Mouse (Mus musculus): ENCODE results near the gene Casp3. TPM values are rescaled to one million over a fixed set of nuclear protein-coding genes. Genes with fewer than 3 reads are reported as not detected.

Casp3 gene
- polyA plus RNA-seq, 1 experiment from 2014 or later = 65.4 TPM

- Histone ChIP-seq H3K36me3 (ENCODE audit: control insufficient read depth, insufficient read depth, low read length) (no peaks in the 10 kb centered on the region), H3K27me3 (ENCODE audit: control insufficient read depth, insufficient read depth, low read length) (no peaks in the 10 kb centered on the region), H3K4me2 (ENCODE audit: low read depth, low read length) (no peak overlapping the region), H3K9ac (ENCODE audit: low read length) (no peak overlapping the region), H3K4me3 (replicated peaks; ENCODE audit: low read length) (no peak overlapping the region), H3K9me3 (replicated peaks; ENCODE audit: control insufficient read depth, low read length) (no peaks in the 10 kb centered on the region), H3K27ac (ENCODE audit: low read length) (no peak overlapping the region), H3K4me1 (ENCODE audit: control insufficient read depth, insufficient read depth, low read length) (no peaks in the 10 kb centered on the region; the same call in 1 of the 2 replicates)
- ATAC-seq (ENCODE audit: insufficient read depth, low FRiP score) = no peak
- WGBS = 84% methylated on average over 7 of the region's 7 CpGs
Observed at GRCm38 (mm10) chr8:46599314-46599904, 17.7 kb upstream of the Casp3 start.

- no peak for ATAC-seq (ENCODE audit: insufficient read depth, low FRiP score)
- H3K27me3 ChIP-seq (ENCODE audit: control insufficient read depth, insufficient read depth, low read length) = no peaks in the 10 kb centered on the region
- no peak overlapping the region for H3K4me3 ChIP-seq (replicated peaks; ENCODE audit: low read length)
- 56% methylated on average over 10 of the region's 10 CpGs for WGBS
- H3K27ac ChIP-seq (ENCODE audit: low read length) = no peak overlapping the region
- H3K9me3 ChIP-seq (replicated peaks; ENCODE audit: control insufficient read depth, low read length) = no peaks in the 10 kb centered on the region
- H3K4me2 ChIP-seq (ENCODE audit: low read depth, low read length) = no peak overlapping the region
- no peaks in the 10 kb centered on the region; the same call in 1 of the 2 replicates for H3K4me1 ChIP-seq (ENCODE audit: control insufficient read depth, insufficient read depth, low read length)
- peaks cover 3% of the 10 kb centered on the region; the same call in 1 of the 2 replicates for H3K36me3 ChIP-seq (ENCODE audit: control insufficient read depth, insufficient read depth, low read length)
- H3K9ac ChIP-seq (ENCODE audit: low read length) = no peak overlapping the region
Observed at GRCm38 (mm10) chr8:46600959-46601707, 16.0 kb upstream of the Casp3 start.

GRCm38 (mm10) chr8:46603587-46603986 lies 13.5 kb upstream of the Casp3 start:
- 79% methylated on average over 5 of the region's 5 CpGs for WGBS

GRCm38 (mm10) chr8:46606930-46607329 lies 10.2 kb upstream of the Casp3 start:
- Histone ChIP-seq H3K27me3 (ENCODE audit: control insufficient read depth, insufficient read depth, low read length) (no peaks in the 10 kb centered on the region), H3K4me2 (ENCODE audit: low read depth, low read length) (no peak overlapping the region), H3K4me3 (replicated peaks; ENCODE audit: low read length) (no peak overlapping the region), H3K9me3 (replicated peaks; ENCODE audit: control insufficient read depth, low read length) (no peaks in the 10 kb centered on the region), H3K27ac (ENCODE audit: low read length) (no peak overlapping the region), H3K4me1 (ENCODE audit: control insufficient read depth, insufficient read depth, low read length) (no peaks in the 10 kb centered on the region), H3K9ac (ENCODE audit: low read length) (no peak overlapping the region), H3K36me3 (ENCODE audit: control insufficient read depth, insufficient read depth, low read length) (peaks cover 3% of the 10 kb centered on the region; the same call in 1 of the 2 replicates)
- 61% methylated on average over 1 of the region's 1 CpGs for WGBS
- no peak for ATAC-seq (ENCODE audit: insufficient read depth, low FRiP score)

More at GRCm38 (mm10) chr8:46603587-46603986, 13.5 kb upstream of the Casp3 start:
- no peaks in the 10 kb centered on the region for H3K27me3 ChIP-seq (ENCODE audit: control insufficient read depth, insufficient read depth, low read length)
- ATAC-seq (ENCODE audit: insufficient read depth, low FRiP score) = no peak
- no peak overlapping the region for H3K27ac ChIP-seq (ENCODE audit: low read length)
- no peaks in the 10 kb centered on the region; the same call in 1 of the 2 replicates for H3K4me1 ChIP-seq (ENCODE audit: control insufficient read depth, insufficient read depth, low read length)
- no peak overlapping the region for H3K4me3 ChIP-seq (replicated peaks; ENCODE audit: low read length)
- peaks cover 3% of the 10 kb centered on the region; the same call in 1 of the 2 replicates for H3K36me3 ChIP-seq (ENCODE audit: control insufficient read depth, insufficient read depth, low read length)
- no peak overlapping the region for H3K4me2 ChIP-seq (ENCODE audit: low read depth, low read length)
- no peaks in the 10 kb centered on the region for H3K9me3 ChIP-seq (replicated peaks; ENCODE audit: control insufficient read depth, low read length)
- no peak overlapping the region for H3K9ac ChIP-seq (ENCODE audit: low read length)

GRCm38 (mm10) chr8:46611557-46611956 lies 5.5 kb upstream of the Casp3 start:
- H3K27ac ChIP-seq (ENCODE audit: low read length) = peak overlapping the region; percentile 30; the same call in 1 of the 2 replicates
- no peak overlapping the region for H3K4me2 ChIP-seq (ENCODE audit: low read depth, low read length)
- 71% methylated on average over 8 of the region's 8 CpGs for WGBS

GRCm38 (mm10) chr8:46612913-46613312 lies 4.2 kb upstream of the Casp3 start:
- Histone ChIP-seq H3K27me3 (ENCODE audit: control insufficient read depth, insufficient read depth, low read length) (no peaks in the 10 kb centered on the region), H3K9ac (ENCODE audit: low read length) (no peak overlapping the region), H3K27ac (ENCODE audit: low read length) (peak overlapping the region; percentile 19; the same call in 1 of the 2 replicates), H3K4me2 (ENCODE audit: low read depth, low read length) (no peak overlapping the region), H3K4me3 (replicated peaks; ENCODE audit: low read length) (no peak overlapping the region), H3K9me3 (replicated peaks; ENCODE audit: control insufficient read depth, low read length) (no peaks in the 10 kb centered on the region), H3K36me3 (ENCODE audit: control insufficient read depth, insufficient read depth, low read length) (no peaks in the 10 kb centered on the region), H3K4me1 (ENCODE audit: control insufficient read depth, insufficient read depth, low read length) (peaks cover 10% of the 10 kb centered on the region; the same call in 1 of the 2 replicates)
- no peak for ATAC-seq (ENCODE audit: insufficient read depth, low FRiP score)
- 66% methylated on average over 4 of the region's 4 CpGs for WGBS

More at GRCm38 (mm10) chr8:46611557-46611956, 5.5 kb upstream of the Casp3 start:
- H3K9me3 ChIP-seq (replicated peaks; ENCODE audit: control insufficient read depth, low read length) = no peaks in the 10 kb centered on the region
- H3K27me3 ChIP-seq (ENCODE audit: control insufficient read depth, insufficient read depth, low read length) = no peaks in the 10 kb centered on the region
- ATAC-seq (ENCODE audit: insufficient read depth, low FRiP score) = no peak
- H3K4me1 ChIP-seq (ENCODE audit: control insufficient read depth, insufficient read depth, low read length) = peaks cover 10% of the 10 kb centered on the region; the same call in 1 of the 2 replicates
- H3K4me3 ChIP-seq (replicated peaks; ENCODE audit: low read length) = no peak overlapping the region
- H3K36me3 ChIP-seq (ENCODE audit: control insufficient read depth, insufficient read depth, low read length) = no peaks in the 10 kb centered on the region
- no peak overlapping the region for H3K9ac ChIP-seq (ENCODE audit: low read length)

GRCm38 (mm10) chr8:46613377-46613776 lies 3.7 kb upstream of the Casp3 start:
- WGBS = 40% methylated on average over 4 of the region's 4 CpGs
- Histone ChIP-seq H3K27ac (ENCODE audit: low read length) (peak overlapping the region; percentile 4; the same call in 1 of the 2 replicates), H3K4me3 (replicated peaks; ENCODE audit: low read length) (no peak overlapping the region)

GRCm38 (mm10) chr8:46615936-46616335 lies 1.2 kb upstream of the Casp3 start:
- H3K36me3 ChIP-seq (ENCODE audit: control insufficient read depth, insufficient read depth, low read length) = no peaks in the 10 kb centered on the region
- H3K4me2 ChIP-seq (ENCODE audit: low read depth, low read length) = peak overlapping the region; percentile 64
- no peaks in the 10 kb centered on the region for H3K9me3 ChIP-seq (replicated peaks; ENCODE audit: control insufficient read depth, low read length)
- H3K4me1 ChIP-seq (ENCODE audit: control insufficient read depth, insufficient read depth, low read length) = peaks cover 23% of the 10 kb centered on the region
- H3K27ac ChIP-seq (ENCODE audit: low read length) = no peak overlapping the region
- H3K27me3 ChIP-seq (ENCODE audit: control insufficient read depth, insufficient read depth, low read length) = no peaks in the 10 kb centered on the region
- H3K9ac ChIP-seq (ENCODE audit: low read length) = peak overlapping the region; percentile 81; the same call in 1 of the 2 replicates
- WGBS = 80% methylated on average over 8 of the region's 8 CpGs
- no peak for ATAC-seq (ENCODE audit: insufficient read depth, low FRiP score)
- no peak overlapping the region; the same call in 1 of the 2 replicates for H3K4me3 ChIP-seq (replicated peaks; ENCODE audit: low read length)

More at GRCm38 (mm10) chr8:46613377-46613776, 3.7 kb upstream of the Casp3 start:
- Histone ChIP-seq H3K4me2 (ENCODE audit: low read depth, low read length) (no peak overlapping the region), H3K36me3 (ENCODE audit: control insufficient read depth, insufficient read depth, low read length) (no peaks in the 10 kb centered on the region), H3K27me3 (ENCODE audit: control insufficient read depth, insufficient read depth, low read length) (no peaks in the 10 kb centered on the region), H3K9me3 (replicated peaks; ENCODE audit: control insufficient read depth, low read length) (no peaks in the 10 kb centered on the region), H3K9ac (ENCODE audit: low read length) (no peak overlapping the region), H3K4me1 (ENCODE audit: control insufficient read depth, insufficient read depth, low read length) (peaks cover 14% of the 10 kb centered on the region)
- no peak for ATAC-seq (ENCODE audit: insufficient read depth, low FRiP score)
